ENCODE assay signal across 18 mouse cellular contexts in genomic region chr6:53765731-53766130, GRCm38 (mm10). TPM values are rescaled to one million over a fixed set of nuclear protein-coding genes. Genes with fewer than 3 reads are reported as not detected.
"Had no signal": no experiment of that assay in that cellular context is flagged by ENCODE, and none has a peak within 500 bp of the region (broad histone marks: within the 10 kb centered on the region; RNA-seq: fewer than 3 reads in every experiment).

No protein-coding gene starts in this region.

- DNase-seq: kidney, adult 8-10 months; kidney, postnatal 36 days; liver; liver, embryonic 13.5 days; liver, postnatal 0 days; lung, postnatal 14 days; thymus, adult 2 months; thymus, postnatal 25 days had no signal

- H3K27ac ChIP-seq: kidney, postnatal 0 days; liver, embryonic 13.5 days; lung, embryonic 15.5 days; macrophage; neural tube, embryonic 15.5 days; stomach, embryonic 15.5 days had no signal

- H3K9ac ChIP-seq: liver, embryonic 13.5 days; liver, postnatal 0 days; lung, embryonic 15.5 days; neural tube, embryonic 15.5 days; stomach, embryonic 15.5 days had no signal

- ATAC-seq: inflammation-experienced regulatory T-cells, adult 6 months; intestine, postnatal 0 days; liver, postnatal 0 days; midbrain, embryonic 16.5 days had no signal

- H3K9me3 ChIP-seq: liver, embryonic 13.5 days; lung, embryonic 15.5 days; megakaryocyte, embryonic 14.5 days; neural tube, embryonic 15.5 days; stomach, embryonic 15.5 days had no signal

- H3K4me1 ChIP-seq: liver, embryonic 13.5 days; stomach, embryonic 15.5 days had no signal

- H3K4me3 ChIP-seq: liver, embryonic 13.5 days; lung, embryonic 15.5 days; megakaryocyte, embryonic 14.5 days; neural tube, embryonic 15.5 days; stomach, embryonic 15.5 days had no signal

- H3K36me3 ChIP-seq: liver, embryonic 13.5 days; lung, embryonic 15.5 days; neural tube, embryonic 15.5 days; stomach, embryonic 15.5 days had no signal

- H3K4me2 ChIP-seq: liver, embryonic 13.5 days; lung, embryonic 15.5 days; midbrain, embryonic 11.5 days; neural tube, embryonic 15.5 days; stomach, embryonic 15.5 days had no signal

- H3K27me3 ChIP-seq: liver, embryonic 13.5 days; lung, embryonic 15.5 days; neural tube, embryonic 15.5 days; stomach, embryonic 15.5 days had no signal

RNA-seq across cellular contexts. Expression of gene Tril, which starts 54.9 kb away (rescaled TPM):
- polyA plus RNA-seq: inflammation-experienced regulatory T-cells, adult 6 months; macrophage had no signal
